Mouse (Mus musculus) heart, embryonic 10.5 days (tissue): ENCODE results near the gene Fam71f1. TPM values are rescaled to one million over a fixed set of nuclear protein-coding genes. Genes with fewer than 3 reads are reported as not detected.

ENCODE experiments used
- polyA plus RNA-seq: library from polyadenylated mRNA; unstranded; fragments of >200 nt; fragmentation: Nextera tagmentation; extraction: Ambion mirVana; gene quantifications from 2 replicates; pipeline ENCODE4 v1.2.1, GENCODE M21; 2016

The Fam71f1 gene
- polyA plus RNA-seq, 1 experiment from 2014 or later, result not detected

Other genes with a start within 250 kb of the Fam71f1 start
- 30.0 and 44.4 TPM in 2 replicates for gene Rbm28, start 154.1 kb upstream of the Fam71f1 start, polyA plus RNA-seq
- 3.2 and 4.3 TPM in 2 replicates for gene Prrt4, start 139.6 kb upstream of the Fam71f1 start, polyA plus RNA-seq
- 50.7 and 54.0 TPM in 2 replicates for gene Impdh1, start 102.8 kb upstream of the Fam71f1 start, polyA plus RNA-seq
- gene Hilpda, start 46.7 kb upstream of the Fam71f1 start, polyA plus RNA-seq, result 28.1 and 34.2 TPM in 2 replicates
- 0.22 and 0.36 TPM in 2 replicates for gene Fam71f2, start 39.5 kb upstream of the Fam71f1 start, polyA plus RNA-seq
- 372 and 465 TPM in 2 replicates for gene Calu, start 28.9 kb downstream of the Fam71f1 start, polyA plus RNA-seq
- 0.11 and 0.37 TPM in 2 replicates for gene Opn1sw, start 69.3 kb downstream of the Fam71f1 start, polyA plus RNA-seq
- gene Ccdc136, start 77.2 kb downstream of the Fam71f1 start, polyA plus RNA-seq, result 23.4 and 30.3 TPM in 2 replicates
- gene Flnc, start 114.1 kb downstream of the Fam71f1 start, polyA plus RNA-seq, result 40.2 and 83.3 TPM in 2 replicates
- gene Atp6v1f, start 148.6 kb downstream of the Fam71f1 start, polyA plus RNA-seq, result 214 and 228 TPM in 2 replicates
- gene Atp6v1fnb, start 152.3 kb downstream of the Fam71f1 start, polyA plus RNA-seq, result not detected in 2 replicates
- gene Kcp, start 188.8 kb downstream of the Fam71f1 start, polyA plus RNA-seq, result 13.8 and 23.3 TPM in 2 replicates
- 22.1 and 24.9 TPM in 2 replicates for gene Irf5, start 207.5 kb downstream of the Fam71f1 start, polyA plus RNA-seq